Mouse (Mus musculus) heart, postnatal 0 days (tissue): ENCODE data around the gene Agbl3.

Experiments used
- CTCF ChIP-seq: IDR thresholded peaks from 2 replicates; pipeline ENCODE4 v1.5.1; 2016; ENCODE audit warnings: antibody characterized with exemption, control low read depth, low read depth
- EP300 ChIP-seq: IDR thresholded peaks from 2 replicates; pipeline ENCODE4 v1.6.1; 2016; ENCODE audit warnings: antibody characterized with exemption, low read depth

GRCm38 (mm10) chr6:34879911-34880475 is 99.8 kb downstream of the Agbl3 start:
- TF ChIP-seq EP300 (no peak), CTCF (peak; percentile 54)
